Mouse (Mus musculus): ENCODE data around the gene Zfp26. TPM values are rescaled to one million over a fixed set of nuclear protein-coding genes. Genes with fewer than 3 reads are reported as not detected.

The Zfp26 gene
- total and polyA plus RNA-seq, 3 experiments: 11.7 to 17.3 (median 13.3) TPM

GRCm38 (mm10) chr9:20479396-20479795, 19.4 kb upstream of the Zfp26 start:
- H3K4me1 ChIP-seq (ENCODE audit: control insufficient read depth in 1 of 2, insufficient read depth in 2 of 2): no peaks in the 10 kb centered on the region
- H3K36me3 ChIP-seq (replicated peaks in 1 of 2; ENCODE audit: control insufficient read depth in 1 of 2, insufficient read depth in 1 of 2, low read length in 1 of 2): peaks cover 56 to 89% of the 10 kb centered on the region in 2 experiments
- no peaks in the 10 kb centered on the region for H3K27me3 ChIP-seq (replicated peaks)
- H3K4me2 ChIP-seq (ENCODE audit: insufficient read depth, low read depth, poor library complexity, severe bottlenecking): no peak overlapping the region
- H3K27ac ChIP-seq (ENCODE audit: insufficient read depth, low read depth): no peak overlapping the region
- in situ Hi-C loops (cut with MboI; ENCODE audit: low pct_ligation_motif_present, low pct_unique_long_range_greater_than_20kb, low sequenced_read_pairs) (no loop called here), dilution Hi-C loops (cut with MboI; ENCODE audit: extremely low pct_ligation_motif_present, extremely low pct_unique_long_range_greater_than_20kb, low sequenced_read_pairs) (no loop called here)
- no peak overlapping the region for H3K9ac ChIP-seq (ENCODE audit: insufficient read depth, low read depth)
- no peak overlapping the region for H3K4me3 ChIP-seq (replicated peaks in 1 of 3; ENCODE audit: low read depth in 2 of 3, low read length in 2 of 3, poor library complexity in 1 of 3)
- H3K9me3 ChIP-seq (replicated peaks; ENCODE audit: low read length): no peaks in the 10 kb centered on the region
- DNase-seq (ENCODE audit: extremely low read depth): no peak
- no peaks in the 10 kb centered on the region for H3K79me2 ChIP-seq (replicated peaks; ENCODE audit: control insufficient read depth, extremely low read depth, insufficient read depth, poor library complexity, severe bottlenecking)
- no peak for TF ChIP-seq BHLHE40 (IDR thresholded peaks at IDR 0.05; ENCODE audit: low read depth, low read length)
- no peak for TF ChIP-seq ZNF384 (IDR thresholded peaks at IDR 0.05; ENCODE audit: low read depth, low read length)

GRCm38 (mm10) chr9:20476632-20477031, 16.7 kb upstream of the Zfp26 start:
- no peaks in the 10 kb centered on the region for H3K79me2 ChIP-seq (replicated peaks; ENCODE audit: control insufficient read depth, extremely low read depth, insufficient read depth, poor library complexity, severe bottlenecking)
- H3K4me3 ChIP-seq (replicated peaks in 1 of 3; ENCODE audit: low read depth in 2 of 3, low read length in 2 of 3, poor library complexity in 1 of 3): no peak overlapping the region
- no peak overlapping the region for H3K4me2 ChIP-seq (ENCODE audit: insufficient read depth, low read depth, poor library complexity, severe bottlenecking)
- H3K9ac ChIP-seq (ENCODE audit: insufficient read depth, low read depth): no peak overlapping the region
- no peak overlapping the region for H3K27ac ChIP-seq (ENCODE audit: insufficient read depth, low read depth)
- no peaks in the 10 kb centered on the region for H3K9me3 ChIP-seq (replicated peaks; ENCODE audit: low read length)
- H3K36me3 ChIP-seq (replicated peaks in 1 of 2; ENCODE audit: control insufficient read depth in 1 of 2, insufficient read depth in 1 of 2, low read length in 1 of 2): peaks cover 56 to 89% of the 10 kb centered on the region in 2 experiments
- no peaks in the 10 kb centered on the region for H3K4me1 ChIP-seq (ENCODE audit: control insufficient read depth in 1 of 2, insufficient read depth in 2 of 2)
- TF ChIP-seq POLR2A (IDR thresholded peaks at IDR 0.05; ENCODE audit: low read depth, low read length) (no peak), GABPA (IDR thresholded peaks at IDR 0.05; ENCODE audit: insufficient replicate concordance, low read depth, low read length) (no peak), USF2 (conservative IDR thresholded peaks at IDR 0.05; ENCODE audit: low read depth, low read length) (no peak), ZMIZ1 (IDR thresholded peaks at IDR 0.05; ENCODE audit: low read depth, low read length) (no peak), TCF12 (IDR thresholded peaks at IDR 0.05; ENCODE audit: low read depth, low read length) (no peak), ZC3H11A (IDR thresholded peaks at IDR 0.05; ENCODE audit: low read depth, low read length) (no peak), PAX5 (IDR thresholded peaks at IDR 0.05; ENCODE audit: low read length) (no peak)
- H3K27me3 ChIP-seq (replicated peaks): no peaks in the 10 kb centered on the region
- no peak for DNase-seq (ENCODE audit: extremely low read depth)
- dilution Hi-C loops (cut with MboI; ENCODE audit: extremely low pct_ligation_motif_present, extremely low pct_unique_long_range_greater_than_20kb, low sequenced_read_pairs): no loop called here
- in situ Hi-C loops (cut with MboI; ENCODE audit: low pct_ligation_motif_present, low pct_unique_long_range_greater_than_20kb, low sequenced_read_pairs): no loop called here

GRCm38 (mm10) chr9:20466761-20467442, 6.9 kb upstream of the Zfp26 start:
- no peak overlapping the region for H3K4me2 ChIP-seq (ENCODE audit: insufficient read depth, low read depth, poor library complexity, severe bottlenecking)
- H3K27ac ChIP-seq (ENCODE audit: insufficient read depth, low read depth): no peak overlapping the region
- H3K4me3 ChIP-seq (replicated peaks in 1 of 3; ENCODE audit: low read depth in 2 of 3, low read length in 2 of 3, poor library complexity in 1 of 3): no peak overlapping the region
- no peaks in the 10 kb centered on the region for H3K27me3 ChIP-seq (replicated peaks)
- H3K79me2 ChIP-seq (replicated peaks; ENCODE audit: control insufficient read depth, extremely low read depth, insufficient read depth, poor library complexity, severe bottlenecking): no peaks in the 10 kb centered on the region
- TF ChIP-seq NELFE (IDR thresholded peaks at IDR 0.05; ENCODE audit: low read depth, low read length) (no peak), CTCF (conservative IDR thresholded peaks at IDR 0.05 in 1 of 2, IDR thresholded peaks at IDR 0.05 in 1 of 2; ENCODE audit: low read depth in 2 of 2, low read length in 2 of 2) (peak; percentile 61 to 89; a peak in 3 of 4 replicates), BHLHE40 (IDR thresholded peaks at IDR 0.05; ENCODE audit: low read depth, low read length) (no peak), KAT2A (IDR thresholded peaks at IDR 0.05; ENCODE audit: insufficient replicate concordance, low read length) (no peak), POLR2A (IDR thresholded peaks at IDR 0.05; ENCODE audit: low read depth, low read length) (no peak), USF1 (IDR thresholded peaks at IDR 0.05; ENCODE audit: low read depth, low read length) (no peak), EP300 (IDR thresholded peaks at IDR 0.05; ENCODE audit: low read length) (no peak), ZMIZ1 (IDR thresholded peaks at IDR 0.05; ENCODE audit: low read depth, low read length) (no peak), ETS1 (conservative IDR thresholded peaks at IDR 0.05; ENCODE audit: low read depth, low read length) (no peak), SMC3 (IDR thresholded peaks at IDR 0.05; ENCODE audit: low read depth, low read length) (peak; percentile 76), RAD21 (IDR thresholded peaks at IDR 0.05; ENCODE audit: low read depth, low read length) (peak; percentile 89), NRF1 (IDR thresholded peaks at IDR 0.05; ENCODE audit: low read depth, low read length) (no peak), E2F4 (IDR thresholded peaks at IDR 0.05; ENCODE audit: insufficient replicate concordance, low read depth, low read length) (no peak), ZC3H11A (IDR thresholded peaks at IDR 0.05; ENCODE audit: low read depth, low read length) (0 out of 2 replicates have a peak, but pooled peaks have one; percentile 1), HCFC1 (IDR thresholded peaks at IDR 0.05; ENCODE audit: low read depth, low read length) (no peak), USF2 (conservative IDR thresholded peaks at IDR 0.05; ENCODE audit: low read depth, low read length) (no peak), IRF4 (IDR thresholded peaks at IDR 0.05; ENCODE audit: low read depth, low read length) (no peak)
- DNase-seq (ENCODE audit: extremely low read depth): peak; percentile 69
- dilution Hi-C loops (cut with MboI; ENCODE audit: extremely low pct_ligation_motif_present, extremely low pct_unique_long_range_greater_than_20kb, low sequenced_read_pairs): no loop called here
- in situ Hi-C loops (cut with MboI; ENCODE audit: low pct_ligation_motif_present, low pct_unique_long_range_greater_than_20kb, low sequenced_read_pairs): no loop called here
- no peaks in the 10 kb centered on the region for H3K4me1 ChIP-seq (ENCODE audit: control insufficient read depth in 1 of 2, insufficient read depth in 2 of 2)
- H3K9me3 ChIP-seq (replicated peaks; ENCODE audit: low read length): peaks cover 14% of the 10 kb centered on the region
- peaks cover 23 to 32% of the 10 kb centered on the region in 2 experiments for H3K36me3 ChIP-seq (replicated peaks in 1 of 2; ENCODE audit: control insufficient read depth in 1 of 2, insufficient read depth in 1 of 2, low read length in 1 of 2)
- no peak overlapping the region for H3K9ac ChIP-seq (ENCODE audit: insufficient read depth, low read depth)
